Mouse (Mus musculus): ENCODE data around the gene Ddx39b. TPM values are rescaled to one million over a fixed set of nuclear protein-coding genes. Genes with fewer than 3 reads are reported as not detected.

Gene Ddx39b
- polyA plus RNA-seq, 1 experiment from 2014 or later: 346 TPM

- WGBS: 94% methylated on average over 5 of the region's 5 CpGs
- H3K4me2 ChIP-seq (replicated peaks): no peak overlapping the region
- DNase-seq (ENCODE audit: low spot score) (no peak), ATAC-seq (ENCODE audit: low FRiP score) (no peak)
- H3K4me1 ChIP-seq (replicated peaks; ENCODE audit: control insufficient read depth, insufficient read depth, low read length): no peaks in the 10 kb centered on the region
- no peaks in the 10 kb centered on the region for H3K27me3 ChIP-seq (ENCODE audit: control insufficient read depth, insufficient read depth, low read length)
- no peak overlapping the region for H3K27ac ChIP-seq
- no peaks in the 10 kb centered on the region for H3K9me3 ChIP-seq (ENCODE audit: control insufficient read depth, low read length)
- no peak overlapping the region for H3K4me3 ChIP-seq (replicated peaks; ENCODE audit: low read length)
- no peak overlapping the region for H3K9ac ChIP-seq
- H3K36me3 ChIP-seq (replicated peaks; ENCODE audit: control insufficient read depth, insufficient read depth): no peaks in the 10 kb centered on the region
Measured at GRCm38 (mm10) chr17:35213071-35213470, 28.5 kb upstream of the Ddx39b start.

GRCm38 (mm10) chr17:35218516-35219193, 22.9 kb upstream of the Ddx39b start:
- DNase-seq (ENCODE audit: low spot score) (no peak), ATAC-seq (ENCODE audit: low FRiP score) (no peak)
- H3K4me2 ChIP-seq (replicated peaks): no peak overlapping the region
- H3K4me1 ChIP-seq (replicated peaks; ENCODE audit: control insufficient read depth, insufficient read depth, low read length): no peaks in the 10 kb centered on the region
- 84% methylated on average over 18 of the region's 18 CpGs for whole genome bisulfite sequencing
- no peaks in the 10 kb centered on the region for H3K9me3 ChIP-seq (ENCODE audit: control insufficient read depth, low read length)
- no peak overlapping the region for H3K9ac ChIP-seq
- no peak overlapping the region for H3K27ac ChIP-seq
- no peaks in the 10 kb centered on the region for H3K27me3 ChIP-seq (ENCODE audit: control insufficient read depth, insufficient read depth, low read length)
- peaks cover 23% of the 10 kb centered on the region for H3K36me3 ChIP-seq (replicated peaks; ENCODE audit: control insufficient read depth, insufficient read depth)
- H3K4me3 ChIP-seq (replicated peaks; ENCODE audit: low read length): no peak overlapping the region

DNA sequence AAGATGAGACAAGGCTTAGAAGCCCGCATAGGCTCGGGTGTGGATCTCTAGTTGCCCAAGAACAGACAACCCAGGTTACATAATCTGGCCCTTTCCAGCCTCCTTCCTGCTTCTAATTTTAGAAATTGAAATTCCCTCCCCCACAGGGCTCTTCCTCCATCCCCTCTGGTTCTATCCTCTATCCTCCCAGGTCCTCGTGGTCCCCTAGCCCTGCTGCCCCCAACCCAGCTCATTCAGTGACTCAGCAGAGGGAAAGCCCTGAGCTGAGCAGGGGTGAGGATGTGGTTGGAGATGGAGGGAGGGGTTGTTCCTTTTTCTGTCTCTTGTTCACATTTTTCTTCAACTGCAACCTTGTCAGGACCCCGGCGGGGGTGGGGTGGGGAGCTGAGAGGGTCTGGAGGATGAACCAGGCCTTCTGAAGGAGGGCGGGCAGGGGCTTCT, 21.9 kb upstream of the Ddx39b start:
- 89% methylated on average over 6 of the region's 6 CpGs for WGBS
- H3K27me3 ChIP-seq (ENCODE audit: control insufficient read depth, insufficient read depth, low read length): no peaks in the 10 kb centered on the region
- H3K4me3 ChIP-seq (replicated peaks; ENCODE audit: low read length): no peak overlapping the region
- no peak for ATAC-seq (ENCODE audit: low FRiP score)
- no peaks in the 10 kb centered on the region for H3K9me3 ChIP-seq (ENCODE audit: control insufficient read depth, low read length)
- H3K4me2 ChIP-seq (replicated peaks): no peak overlapping the region
- no peak overlapping the region for H3K27ac ChIP-seq
- DNase-seq (ENCODE audit: low spot score): no peak
- no peaks in the 10 kb centered on the region for H3K4me1 ChIP-seq (replicated peaks; ENCODE audit: control insufficient read depth, insufficient read depth, low read length)
- no peak overlapping the region for H3K9ac ChIP-seq
- peaks cover 25% of the 10 kb centered on the region for H3K36me3 ChIP-seq (replicated peaks; ENCODE audit: control insufficient read depth, insufficient read depth)

DNA sequence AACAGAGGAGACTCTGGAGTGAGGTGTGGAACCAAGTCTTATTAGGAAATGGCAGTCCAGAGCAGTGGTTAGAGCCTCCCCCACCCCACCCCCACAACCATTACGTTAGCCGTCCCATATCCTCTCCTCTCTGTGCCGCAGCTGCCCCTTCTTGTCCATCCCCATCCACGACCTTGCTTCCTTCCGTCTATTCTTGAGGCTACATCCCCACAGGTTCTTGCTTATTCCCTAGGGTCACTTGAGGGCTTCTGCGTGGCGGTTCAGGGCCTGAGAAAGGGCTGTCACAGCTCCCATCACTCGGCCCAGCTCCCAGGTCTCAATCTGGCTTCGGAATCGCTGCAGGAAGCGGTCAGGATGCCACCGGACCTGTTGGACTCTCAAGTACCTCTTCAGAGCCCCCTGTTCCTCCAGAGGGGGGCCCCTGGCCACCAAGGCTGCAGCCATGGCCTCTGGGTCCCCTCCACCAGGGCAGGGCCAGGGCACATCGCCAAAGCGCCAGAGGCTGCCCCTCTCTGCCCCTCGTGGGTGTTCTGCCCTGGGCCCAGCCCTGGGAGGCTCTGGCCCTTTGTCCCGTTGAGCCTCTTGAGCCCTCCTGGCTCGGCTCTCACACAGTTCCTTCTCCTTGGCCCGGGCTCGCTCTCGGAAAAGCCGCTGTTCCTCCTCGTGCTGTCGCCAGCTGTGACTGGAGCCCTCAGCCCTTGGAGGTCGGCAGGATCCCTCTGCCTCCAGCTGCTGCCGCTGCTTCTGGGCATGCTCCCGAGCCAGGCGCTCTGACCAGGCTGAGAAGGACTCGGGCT, 21.2 kb upstream of the Ddx39b start, which contains the start of gene Gm16181:
Gm16181 (plus strand) TSS at position 679 of the 797 bp plus-strand sequence.
- WGBS: 82% methylated on average over 28 of the region's 28 CpGs
- H3K4me3 ChIP-seq (replicated peaks; ENCODE audit: low read length): no peak within 1 kb of the TSS
- no peaks in the 10 kb centered on the region for H3K4me1 ChIP-seq (replicated peaks; ENCODE audit: control insufficient read depth, insufficient read depth, low read length)
- no peak within 1 kb of the TSS for H3K9ac ChIP-seq
- ATAC-seq (ENCODE audit: low FRiP score) (no peak), DNase-seq (ENCODE audit: low spot score) (no peak)
- peaks cover 25% of the 10 kb centered on the region for H3K36me3 ChIP-seq (replicated peaks; ENCODE audit: control insufficient read depth, insufficient read depth)
- no peaks in the 10 kb centered on the region for H3K27me3 ChIP-seq (ENCODE audit: control insufficient read depth, insufficient read depth, low read length)
- H3K27ac ChIP-seq: no peak within 1 kb of the TSS
- H3K4me2 ChIP-seq (replicated peaks): no peak within 1 kb of the TSS
- no peaks in the 10 kb centered on the region for H3K9me3 ChIP-seq (ENCODE audit: control insufficient read depth, low read length)

GRCm38 (mm10) chr17:35222299-35222698, 19.2 kb upstream of the Ddx39b start:
- no peaks in the 10 kb centered on the region for H3K9me3 ChIP-seq (ENCODE audit: control insufficient read depth, low read length)
- H3K4me2 ChIP-seq (replicated peaks): no peak overlapping the region
- H3K27ac ChIP-seq: no peak overlapping the region
- no peak overlapping the region for H3K4me3 ChIP-seq (replicated peaks; ENCODE audit: low read length)
- H3K9ac ChIP-seq: no peak overlapping the region
- H3K27me3 ChIP-seq (ENCODE audit: control insufficient read depth, insufficient read depth, low read length): no peaks in the 10 kb centered on the region
- H3K36me3 ChIP-seq (replicated peaks; ENCODE audit: control insufficient read depth, insufficient read depth): peaks cover 27% of the 10 kb centered on the region
- H3K4me1 ChIP-seq (replicated peaks; ENCODE audit: control insufficient read depth, insufficient read depth, low read length): no peaks in the 10 kb centered on the region
- 74% methylated on average over 6 of the region's 6 CpGs for WGBS
- ATAC-seq (ENCODE audit: low FRiP score): no peak
- no peak for DNase-seq (ENCODE audit: low spot score)

- Histone ChIP-seq H3K4me3 (replicated peaks; ENCODE audit: low read length) (no peak overlapping the region), H3K36me3 (replicated peaks; ENCODE audit: control insufficient read depth, insufficient read depth) (peaks cover 49% of the 10 kb centered on the region), H3K9me3 (ENCODE audit: control insufficient read depth, low read length) (no peaks in the 10 kb centered on the region), H3K4me2 (replicated peaks) (no peak overlapping the region), H3K27me3 (ENCODE audit: control insufficient read depth, insufficient read depth, low read length) (no peaks in the 10 kb centered on the region), H3K4me1 (replicated peaks; ENCODE audit: control insufficient read depth, insufficient read depth, low read length) (no peaks in the 10 kb centered on the region), H3K27ac (no peak overlapping the region), H3K9ac (no peak overlapping the region)
- no peak for ATAC-seq (ENCODE audit: low FRiP score)
- no peak for DNase-seq (ENCODE audit: low spot score)
- WGBS: 97% methylated on average over 4 of the region's 4 CpGs
Measured at GRCm38 (mm10) chr17:35224641-35225040, 16.9 kb upstream of the Ddx39b start.

- 92% methylated on average over 5 of the region's 5 CpGs for WGBS
- no peaks in the 10 kb centered on the region for H3K9me3 ChIP-seq (ENCODE audit: control insufficient read depth, low read length)
- no peaks in the 10 kb centered on the region for H3K27me3 ChIP-seq (ENCODE audit: control insufficient read depth, insufficient read depth, low read length)
- H3K36me3 ChIP-seq (replicated peaks; ENCODE audit: control insufficient read depth, insufficient read depth): peaks cover 48% of the 10 kb centered on the region
- ATAC-seq (ENCODE audit: low FRiP score) (no peak), DNase-seq (ENCODE audit: low spot score) (no peak)
- no peak overlapping the region for H3K9ac ChIP-seq
- no peak overlapping the region for H3K4me3 ChIP-seq (replicated peaks; ENCODE audit: low read length)
- no peaks in the 10 kb centered on the region for H3K4me1 ChIP-seq (replicated peaks; ENCODE audit: control insufficient read depth, insufficient read depth, low read length)
- H3K27ac ChIP-seq: no peak overlapping the region
- no peak overlapping the region for H3K4me2 ChIP-seq (replicated peaks)
Measured at GRCm38 (mm10) chr17:35225456-35225855, 16.1 kb upstream of the Ddx39b start.

DNA sequence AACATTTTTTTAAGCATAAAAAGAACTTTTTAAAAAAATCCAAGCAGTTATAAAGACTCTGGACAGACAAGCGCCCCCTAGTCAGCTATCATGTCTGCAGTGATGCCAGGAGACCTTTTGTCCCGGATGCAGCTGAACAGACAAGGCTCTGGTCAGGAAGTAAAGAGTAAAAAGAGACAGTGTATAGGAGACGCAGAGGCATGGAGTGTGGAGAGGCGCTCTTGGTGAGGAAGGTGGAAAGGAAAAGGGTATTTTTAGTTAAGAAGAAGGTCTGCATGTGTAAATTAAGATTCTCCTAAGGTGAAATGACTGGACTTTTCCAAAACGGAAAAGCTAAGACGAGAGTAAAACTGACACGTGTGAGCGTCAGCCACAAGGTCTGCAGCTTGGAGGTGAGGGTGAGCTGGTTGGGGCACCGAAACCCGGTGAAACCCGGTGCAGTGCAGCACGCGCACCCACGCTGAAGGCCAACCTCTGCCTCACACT, 14.9 kb upstream of the Ddx39b start:
- DNase-seq (ENCODE audit: low spot score): no peak
- 87% methylated on average over 14 of the region's 14 CpGs for WGBS
- Histone ChIP-seq H3K4me3 (replicated peaks; ENCODE audit: low read length) (no peak overlapping the region), H3K9ac (no peak overlapping the region), H3K4me1 (replicated peaks; ENCODE audit: control insufficient read depth, insufficient read depth, low read length) (no peaks in the 10 kb centered on the region), H3K27ac (no peak overlapping the region), H3K36me3 (replicated peaks; ENCODE audit: control insufficient read depth, insufficient read depth) (peaks cover 52% of the 10 kb centered on the region), H3K27me3 (ENCODE audit: control insufficient read depth, insufficient read depth, low read length) (no peaks in the 10 kb centered on the region), H3K4me2 (replicated peaks) (no peak overlapping the region), H3K9me3 (ENCODE audit: control insufficient read depth, low read length) (no peaks in the 10 kb centered on the region)
- no peak for ATAC-seq (ENCODE audit: low FRiP score)

DNA sequence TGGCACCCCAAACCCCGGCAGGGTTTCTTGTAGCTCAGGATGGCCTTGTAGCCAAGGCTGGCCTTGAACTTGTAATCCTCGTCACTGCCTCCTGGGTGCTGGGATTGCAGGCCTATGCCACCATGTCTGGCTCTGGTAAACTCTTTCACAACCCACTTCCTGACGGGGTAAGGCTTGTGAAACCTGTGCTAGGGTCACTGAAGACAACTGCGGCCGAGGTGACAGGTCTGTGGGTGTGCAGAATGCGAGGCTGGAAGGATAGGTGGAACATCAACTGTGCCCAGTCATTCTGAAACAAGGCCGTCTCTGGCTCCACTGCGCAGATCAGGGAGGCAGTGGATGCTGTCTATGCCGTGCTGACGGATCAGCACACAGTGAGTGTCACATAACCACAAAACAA, 10.5 kb upstream of the Ddx39b start:
- Histone ChIP-seq H3K4me3 (replicated peaks; ENCODE audit: low read length) (no peak overlapping the region), H3K4me2 (replicated peaks) (no peak overlapping the region), H3K9me3 (ENCODE audit: control insufficient read depth, low read length) (no peaks in the 10 kb centered on the region), H3K4me1 (replicated peaks; ENCODE audit: control insufficient read depth, insufficient read depth, low read length) (peaks cover 13% of the 10 kb centered on the region; the same call in 1 of the 2 replicates), H3K36me3 (replicated peaks; ENCODE audit: control insufficient read depth, insufficient read depth) (peaks cover 47% of the 10 kb centered on the region), H3K27me3 (ENCODE audit: control insufficient read depth, insufficient read depth, low read length) (no peaks in the 10 kb centered on the region), H3K27ac (no peak overlapping the region), H3K9ac (no peak overlapping the region; the same call in 1 of the 2 replicates)
- ATAC-seq (ENCODE audit: low FRiP score): no peak
- 96% methylated on average over 10 of the region's 10 CpGs for WGBS
- no peak for DNase-seq (ENCODE audit: low spot score)
